Mouse (Mus musculus) stomach, postnatal 0 days (tissue): ENCODE measurements at regions not wholly inside any gene's neighbourhood (a gene's known extent, or its start where the extent isn't known, plus 50 kb on each side); places are given as distances from the start of the nearest gene placed in this dataset.

Source experiments
- ATAC-seq: fragments of 200-750 bp; cut with Nextera tagmentation; 2 replicates; pipeline ENCODE4 v1.8.0; 2017; ENCODE audit not compliant: low FRiP score, low TSS enrichment
- DNase-seq: peaks from one replicate; pipeline ENCODE4 v3.0.0-alpha.2; 2016; ENCODE audit warnings: low spot score
- H3K27ac ChIP-seq: fragments of 300-500 bp; sonication (generic); replicated peaks from 2 replicates; pipeline ENCODE4 v1.5.1; 2014; ENCODE audit warnings: mild to moderate bottlenecking, control low read depth
- H3K27me3 ChIP-seq: fragments of 300-500 bp; sonication (generic); 2 replicates; pipeline ENCODE4 v1.6.1; 2014; ENCODE audit warnings: low read length; ENCODE audit not compliant: control insufficient read depth, insufficient read depth
- H3K36me3 ChIP-seq: fragments of 300-500 bp; sonication (generic); 2 replicates; pipeline ENCODE4 v1.6.1; 2014; ENCODE audit warnings: low read length, mixed read lengths; ENCODE audit not compliant: control insufficient read depth, insufficient read depth
- H3K4me1 ChIP-seq: fragments of 300-500 bp; sonication (generic); replicated peaks from 2 replicates; pipeline ENCODE4 v1.6.1; 2014; ENCODE audit warnings: antibody characterized with exemption; ENCODE audit not compliant: control insufficient read depth, insufficient read depth
- H3K4me2 ChIP-seq: fragments of 300-500 bp; sonication (generic); replicated peaks from 2 replicates; pipeline ENCODE4 v1.6.1; 2014; ENCODE audit warnings: low read depth, mild to moderate bottlenecking, control low read depth, moderate library complexity
- H3K4me3 ChIP-seq: fragments of 300-500 bp; sonication (generic); 2 replicates; pipeline ENCODE4 v1.5.1; 2014; ENCODE audit warnings: low read depth, low read length, control low read depth
- H3K9ac ChIP-seq: fragments of 300-500 bp; sonication (generic); 2 replicates; pipeline ENCODE4 v1.6.1; 2014; ENCODE audit warnings: mild to moderate bottlenecking, low read length, control low read depth, mixed read lengths
- H3K9me3 ChIP-seq: fragments of 300-500 bp; sonication (generic); 2 replicates; pipeline ENCODE4 v1.6.1; 2016; ENCODE audit warnings: low read length; ENCODE audit not compliant: control insufficient read depth
- CTCF ChIP-seq: IDR thresholded peaks from 2 replicates; pipeline ENCODE4 v1.5.1; 2016; ENCODE audit warnings: antibody characterized with exemption, low read depth, mild to moderate bottlenecking, moderate library complexity
- EP300 ChIP-seq: optimal IDR thresholded peaks from 2 replicates; pipeline ENCODE3; 2016; ENCODE audit warnings: antibody characterized with exemption
- WGBS: fragments of 180-500 bp; shearing (Covaris S2); extraction: QIAGEN DNeasy Blood & Tissue Kit; methylation state at CpG from one replicate; pipeline ENCODE4 v1.1.7; 2014; 5-methylcytosine and 5-hydroxymethylcytosine counted together

GRCm38 (mm10) chr16:9270671-9271070 lies 440.8 kb downstream of the 1810013L24Rik start:
- Histone ChIP-seq H3K27ac (no peak overlapping the region), H3K4me1 (no peaks in the 10 kb centered on the region), H3K27me3 (no peaks in the 10 kb centered on the region), H3K9ac (no peak overlapping the region), H3K4me2 (no peak overlapping the region), H3K36me3 (no peaks in the 10 kb centered on the region), H3K9me3 (no peaks in the 10 kb centered on the region), H3K4me3 (no peak overlapping the region)
- DNase-seq (no peak), ATAC-seq (no peak)
- TF ChIP-seq EP300: no peak
- no peak for TF ChIP-seq CTCF
- WGBS: 56% methylated on average over 1 of the region's 1 CpGs

DNA sequence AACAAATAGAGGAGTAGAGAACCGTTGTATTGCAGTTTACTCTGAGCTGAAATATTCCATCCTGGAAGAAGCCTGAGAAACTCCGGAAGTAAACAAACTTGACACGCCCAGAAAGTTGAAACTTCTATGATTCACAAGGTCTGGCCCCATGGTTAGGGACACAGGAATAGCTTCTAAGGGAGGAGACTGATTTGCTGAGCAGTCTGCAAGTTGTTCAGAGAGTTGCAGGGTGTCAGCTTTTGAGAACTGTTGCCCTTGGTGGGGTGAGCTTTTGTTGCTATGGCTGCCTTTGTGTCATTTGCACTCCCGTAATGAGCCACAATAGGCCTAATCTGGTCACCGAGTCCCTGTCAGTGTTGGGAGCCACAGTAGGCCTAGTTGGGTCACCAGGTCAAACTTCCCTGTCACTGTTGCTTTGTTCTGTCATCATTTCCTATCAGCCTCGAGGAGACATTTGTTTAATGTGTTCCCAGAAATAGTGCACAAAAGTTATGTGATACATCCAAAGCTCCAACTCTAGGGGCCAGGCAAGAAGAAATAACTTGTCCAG lies 443.9 kb downstream of the 1810013L24Rik start:
- Histone ChIP-seq H3K27ac (no peak overlapping the region), H3K4me1 (no peaks in the 10 kb centered on the region), H3K9ac (no peak overlapping the region), H3K27me3 (no peaks in the 10 kb centered on the region), H3K9me3 (no peaks in the 10 kb centered on the region), H3K4me2 (no peak overlapping the region), H3K36me3 (no peaks in the 10 kb centered on the region), H3K4me3 (no peak overlapping the region)
- DNase-seq: no peak
- no peak for ATAC-seq
- WGBS: 52% methylated on average over 6 of the region's 6 CpGs
- no peak for TF ChIP-seq EP300
- TF ChIP-seq CTCF: no peak

GRCm38 (mm10) chr16:9274583-9275100 lies 444.7 kb downstream of the 1810013L24Rik start:
- no peaks in the 10 kb centered on the region for H3K9me3 ChIP-seq
- H3K27ac ChIP-seq: no peak overlapping the region
- ATAC-seq (no peak), DNase-seq (no peak)
- H3K4me1 ChIP-seq: no peaks in the 10 kb centered on the region
- H3K27me3 ChIP-seq: no peaks in the 10 kb centered on the region
- H3K36me3 ChIP-seq: no peaks in the 10 kb centered on the region
- TF ChIP-seq CTCF (no peak), EP300 (no peak)
- H3K4me3 ChIP-seq: no peak overlapping the region
- 59% methylated on average over 7 of the region's 7 CpGs for WGBS
- H3K9ac ChIP-seq: no peak overlapping the region
- H3K4me2 ChIP-seq: no peak overlapping the region

GRCm38 (mm10) chr16:9275426-9275825 lies 445.5 kb downstream of the 1810013L24Rik start:
- 66% methylated on average over 4 of the region's 4 CpGs for WGBS
- no peaks in the 10 kb centered on the region for H3K9me3 ChIP-seq
- H3K27me3 ChIP-seq: no peaks in the 10 kb centered on the region
- H3K36me3 ChIP-seq: no peaks in the 10 kb centered on the region
- H3K4me2 ChIP-seq: no peak overlapping the region
- no peak overlapping the region for H3K9ac ChIP-seq
- TF ChIP-seq EP300 (no peak), CTCF (no peak)
- ATAC-seq: no peak
- H3K4me3 ChIP-seq: no peak overlapping the region
- H3K27ac ChIP-seq: no peak overlapping the region
- no peak for DNase-seq
- H3K4me1 ChIP-seq: no peaks in the 10 kb centered on the region

- no peak for TF ChIP-seq EP300
- TF ChIP-seq CTCF: no peak
- no peak overlapping the region for H3K27ac ChIP-seq
- ATAC-seq (no peak), DNase-seq (no peak)
- 72% methylated on average over 1 of the region's 1 CpGs for WGBS
- H3K36me3 ChIP-seq: no peaks in the 10 kb centered on the region
- H3K9me3 ChIP-seq: no peaks in the 10 kb centered on the region
- H3K4me1 ChIP-seq: no peaks in the 10 kb centered on the region
- no peaks in the 10 kb centered on the region for H3K27me3 ChIP-seq
- no peak overlapping the region for H3K4me3 ChIP-seq
- no peak overlapping the region for H3K9ac ChIP-seq
- H3K4me2 ChIP-seq: no peak overlapping the region
Measured at GRCm38 (mm10) chr16:9277064-9277463, 447.2 kb downstream of the 1810013L24Rik start.

DNA sequence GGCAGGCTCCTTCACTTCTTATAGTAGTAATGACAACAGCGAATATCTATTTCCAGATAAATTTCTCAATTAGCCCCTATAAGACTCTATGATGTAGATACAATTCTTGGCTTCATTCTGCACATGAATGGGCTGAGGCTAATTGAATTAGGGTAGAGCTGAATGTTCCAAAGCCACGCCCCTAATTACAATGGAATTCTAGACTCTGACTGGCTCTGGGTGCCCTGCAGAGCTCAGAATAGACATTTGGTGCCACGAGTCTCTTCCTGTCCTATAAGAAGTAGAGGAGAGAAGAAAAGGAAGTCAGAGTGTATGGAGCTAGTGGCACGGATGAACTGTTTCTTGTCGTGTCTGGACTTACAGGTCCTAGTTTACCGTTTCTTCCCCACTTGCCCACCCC lies 449.8 kb downstream of the 1810013L24Rik start:
- H3K27ac ChIP-seq: no peak overlapping the region
- no peak overlapping the region for H3K4me2 ChIP-seq
- H3K4me1 ChIP-seq: no peaks in the 10 kb centered on the region
- H3K27me3 ChIP-seq: no peaks in the 10 kb centered on the region
- no peak for DNase-seq
- 65% methylated on average over 6 of the region's 6 CpGs for WGBS
- ATAC-seq: no peak
- H3K4me3 ChIP-seq: no peak overlapping the region
- H3K36me3 ChIP-seq: no peaks in the 10 kb centered on the region
- H3K9ac ChIP-seq: no peak overlapping the region
- TF ChIP-seq CTCF (no peak), EP300 (no peak)
- H3K9me3 ChIP-seq: no peaks in the 10 kb centered on the region
